Mouse (Mus musculus) olfactory bulb, adult 2 months (tissue): ENCODE measurements around the gene Siva1.

ENCODE experiments used
- CTCF ChIP-seq: fragments of 200-500 bp; IDR thresholded peaks from 2 replicates; pipeline ENCODE4 v1.5.1; 2012; ENCODE audit warnings: low read depth, mild to moderate bottlenecking, low read length, moderate library complexity; ENCODE audit not compliant: insufficient read depth
- POLR2A ChIP-seq: fragments of 200-500 bp; IDR thresholded peaks from 2 replicates; pipeline ENCODE4 v1.6.1; 2012; ENCODE audit warnings: mild to moderate bottlenecking, low read depth, low read length, moderate library complexity; ENCODE audit not compliant: insufficient read depth

GRCm38 (mm10) chr12:112632907-112633306 is 11.6 kb upstream of the Siva1 start:
- TF ChIP-seq POLR2A (no peak), CTCF (no peak)
